Mouse (Mus musculus) limb, embryonic 15.5 days (tissue): ENCODE measurements around the gene Gcnt1. TPM values are rescaled to one million over a fixed set of nuclear protein-coding genes. Genes with fewer than 3 reads are reported as not detected.

Experiments used
- ATAC-seq: fragments of 200-750 bp; cut with Nextera tagmentation; 2 replicates; pipeline ENCODE4 v1.8.0; 2017; ENCODE audit warnings: low read depth, moderate TSS enrichment; ENCODE audit not compliant: insufficient number of reproducible peaks, low FRiP score, low TSS enrichment
- H3K27ac ChIP-seq: fragments of 300-500 bp; sonication (generic); 2 replicates; pipeline ENCODE4 v1.5.1; 2015; ENCODE audit warnings: moderate library complexity, mild to moderate bottlenecking, inconsistent platforms
- H3K27me3 ChIP-seq: fragments of 300-500 bp; sonication (generic); 2 replicates; pipeline ENCODE4 v1.6.1; 2015; ENCODE audit warnings: inconsistent platforms
- H3K36me3 ChIP-seq: fragments of 300-500 bp; sonication (generic); 2 replicates; pipeline ENCODE4 v1.6.1; 2015; ENCODE audit warnings: inconsistent platforms
- H3K4me1 ChIP-seq: fragments of 300-500 bp; sonication (generic); 2 replicates; pipeline ENCODE4 v1.6.1; 2015; ENCODE audit warnings: inconsistent platforms
- H3K4me2 ChIP-seq: fragments of 300-500 bp; sonication (generic); 2 replicates; pipeline ENCODE4 v1.6.1; 2015; ENCODE audit warnings: mild to moderate bottlenecking, inconsistent platforms
- H3K4me3 ChIP-seq: fragments of 300-500 bp; sonication (generic); 2 replicates; pipeline ENCODE4 v1.5.1; 2015; ENCODE audit warnings: mild to moderate bottlenecking, inconsistent platforms
- H3K9ac ChIP-seq: fragments of 300-500 bp; sonication (generic); 2 replicates; pipeline ENCODE4 v1.6.1; 2015; ENCODE audit warnings: inconsistent platforms
- H3K9me3 ChIP-seq: fragments of 300-500 bp; sonication (generic); 2 replicates; pipeline ENCODE4 v1.6.1; 2016; ENCODE audit warnings: inconsistent platforms
- WGBS: fragments of 180-500 bp; shearing (Covaris S2); methylation state at CpG from one replicate; pipeline ENCODE4 v1.1.7; 2015; 5-methylcytosine and 5-hydroxymethylcytosine counted together
- polyA plus RNA-seq: library from polyadenylated mRNA; unstranded; fragments of >200 nt; fragmentation: Nextera tagmentation; extraction: Ambion mirVana; gene quantifications from 2 replicates; pipeline ENCODE4 v1.2.1, GENCODE M21; 2015

Gcnt1 gene
- polyA plus RNA-seq, 1 experiment from 2014 or later = 4.8 TPM

DNA sequence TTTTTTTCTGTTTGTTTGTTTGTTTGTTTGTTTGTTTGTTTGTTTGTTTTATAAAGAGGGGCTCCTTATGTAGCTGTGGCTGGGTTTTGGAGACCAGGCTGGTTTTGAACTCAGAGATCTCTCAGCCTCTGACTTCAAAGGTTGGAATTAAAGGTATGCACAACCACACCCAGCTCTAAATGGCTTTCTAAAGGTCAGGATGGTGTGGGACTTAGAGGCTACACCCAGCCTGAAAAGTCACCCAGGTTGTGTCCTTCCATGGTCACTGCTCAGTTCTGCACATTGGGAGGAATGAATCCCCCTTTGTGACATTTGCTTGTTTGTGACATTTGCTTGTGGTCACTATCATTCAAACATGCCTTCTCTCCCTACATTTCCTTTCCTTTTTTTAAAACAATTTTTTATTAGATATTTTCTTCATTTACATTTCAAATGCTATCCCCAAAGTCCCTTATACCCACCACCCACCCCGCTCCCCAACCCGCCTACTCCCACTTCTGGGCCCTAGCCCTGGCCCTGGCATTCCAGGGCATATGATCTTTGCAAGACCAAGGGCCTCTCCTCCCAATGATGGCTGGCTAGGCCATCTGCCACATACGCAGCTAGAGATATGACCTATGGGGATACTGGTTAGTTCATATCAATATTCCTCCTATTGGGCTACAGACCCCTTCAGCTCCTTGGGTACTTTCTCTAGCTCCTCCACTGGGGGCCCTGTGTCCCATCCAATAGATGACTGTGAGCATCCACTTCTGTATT is 25.7 kb downstream of the Gcnt1 start:
- 94% methylated on average over 3 of the region's 3 CpGs for WGBS
- no peak overlapping the region for H3K4me2 ChIP-seq
- no peaks in the 10 kb centered on the region for H3K36me3 ChIP-seq
- no peak overlapping the region for H3K9ac ChIP-seq
- H3K4me1 ChIP-seq = no peaks in the 10 kb centered on the region
- no peaks in the 10 kb centered on the region for H3K27me3 ChIP-seq
- H3K9me3 ChIP-seq = no peaks in the 10 kb centered on the region
- no peak overlapping the region for H3K27ac ChIP-seq
- no peak for ATAC-seq
- no peak overlapping the region for H3K4me3 ChIP-seq

DNA sequence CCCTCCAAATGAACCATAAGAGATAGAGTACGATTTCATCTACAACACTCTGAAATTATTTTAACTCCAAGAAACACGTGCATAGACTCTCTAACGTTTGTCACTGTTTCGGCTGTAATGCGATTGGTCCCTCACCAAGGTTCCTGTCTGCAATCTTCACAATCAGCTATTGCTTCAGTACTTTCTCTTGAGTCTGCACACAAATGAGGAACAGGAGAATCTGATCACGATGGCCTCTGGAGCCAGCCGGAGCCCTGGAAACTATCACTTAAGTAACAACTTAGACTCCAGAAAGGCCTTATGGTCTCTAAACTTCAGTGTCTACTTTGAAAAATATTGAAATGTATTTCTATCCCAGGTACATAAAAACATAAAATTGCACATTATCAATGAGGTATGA is 27.8 kb downstream of the Gcnt1 start:
- Histone ChIP-seq H3K9ac (no peak overlapping the region), H3K9me3 (no peaks in the 10 kb centered on the region), H3K4me1 (no peaks in the 10 kb centered on the region), H3K4me2 (no peak overlapping the region), H3K27me3 (no peaks in the 10 kb centered on the region), H3K27ac (no peak overlapping the region), H3K36me3 (no peaks in the 10 kb centered on the region), H3K4me3 (no peak overlapping the region)
- ATAC-seq = no peak
- 85% methylated on average over 7 of the region's 7 CpGs for WGBS

DNA sequence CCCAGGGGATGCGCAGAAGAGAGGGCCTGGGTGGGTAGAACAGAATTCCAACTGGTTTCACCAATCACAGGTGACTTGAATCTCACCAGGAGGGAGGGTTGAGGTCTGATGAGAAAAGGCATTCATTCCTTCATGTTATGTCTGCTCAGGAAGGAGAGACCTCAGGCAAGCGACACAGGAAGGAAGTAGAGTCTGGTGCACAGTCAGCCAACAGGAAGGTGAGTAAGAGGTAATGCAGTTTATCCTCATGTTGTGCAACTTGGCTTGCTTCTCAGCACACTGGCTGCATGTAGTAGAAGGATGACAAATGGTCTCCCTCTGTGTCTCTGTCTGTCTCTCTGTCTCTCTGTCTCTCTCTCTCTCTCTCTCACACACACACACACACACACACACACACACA is 33.1 kb downstream of the Gcnt1 start:
- Histone ChIP-seq H3K4me2 (no peak overlapping the region), H3K27me3 (no peaks in the 10 kb centered on the region), H3K9me3 (no peaks in the 10 kb centered on the region), H3K4me1 (no peaks in the 10 kb centered on the region; the same call in 1 of the 2 replicates), H3K27ac (no peak overlapping the region), H3K36me3 (no peaks in the 10 kb centered on the region), H3K9ac (no peak overlapping the region), H3K4me3 (no peak overlapping the region)
- no peak for ATAC-seq
- 81% methylated on average over 2 of the region's 2 CpGs for WGBS

DNA sequence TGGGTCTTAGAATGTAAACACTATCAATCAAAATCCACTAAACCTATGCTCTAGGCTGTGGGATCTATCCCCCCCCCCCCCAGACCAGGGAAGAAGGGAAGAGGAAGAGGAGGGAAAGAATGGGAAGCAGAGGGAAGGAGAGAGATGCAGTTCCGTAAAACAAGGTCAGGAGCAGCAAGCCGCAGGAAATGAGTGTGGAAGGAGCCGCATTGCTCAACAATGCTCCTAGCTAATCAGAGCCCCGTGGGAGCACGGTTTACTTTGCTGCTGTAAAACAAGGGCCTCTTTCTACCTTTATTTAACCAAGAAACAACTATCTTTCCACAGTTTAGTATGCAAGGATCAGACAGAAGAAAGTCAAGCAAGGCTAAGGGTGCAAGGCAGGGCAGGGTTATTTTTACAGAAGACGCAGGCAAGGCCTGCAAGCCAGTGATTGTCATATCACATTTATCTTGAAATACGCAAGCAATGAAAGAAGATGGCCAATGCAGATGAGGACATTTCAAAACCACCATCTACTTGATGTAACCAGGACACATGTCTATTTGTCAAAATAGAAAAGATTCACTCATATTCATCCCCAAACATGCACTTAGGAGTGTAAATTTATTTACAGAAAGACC is 35.5 kb downstream of the Gcnt1 start:
- ATAC-seq = no peak
- H3K4me3 ChIP-seq = no peak overlapping the region
- WGBS = 51% methylated on average over 7 of the region's 7 CpGs

DNA sequence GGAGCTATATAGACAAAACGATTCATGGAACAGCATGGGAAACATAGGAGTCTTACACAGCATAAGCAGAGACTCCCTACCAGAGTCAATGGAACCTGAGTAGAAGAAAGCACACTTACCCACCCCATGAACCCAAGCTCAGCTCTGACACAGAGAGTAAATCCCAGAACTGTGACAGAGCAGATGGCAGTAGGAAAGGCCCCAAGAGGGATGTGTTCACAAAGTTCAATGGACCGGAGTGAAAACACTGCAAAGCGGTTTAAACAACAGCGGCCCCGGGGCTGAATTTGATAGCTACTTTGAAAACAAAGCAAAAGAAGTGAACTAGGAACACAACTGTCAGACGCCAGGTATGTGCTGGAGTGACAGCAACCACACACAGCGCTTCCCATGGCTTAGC is 36.0 kb downstream of the Gcnt1 start:
- Histone ChIP-seq H3K9me3 (no peaks in the 10 kb centered on the region), H3K4me1 (no peaks in the 10 kb centered on the region; the same call in 1 of the 2 replicates), H3K4me3 (no peak overlapping the region), H3K4me2 (no peak overlapping the region), H3K27me3 (no peaks in the 10 kb centered on the region), H3K36me3 (no peaks in the 10 kb centered on the region), H3K27ac (no peak overlapping the region), H3K9ac (no peak overlapping the region)
- no peak for ATAC-seq
- 68% methylated on average over 7 of the region's 7 CpGs for WGBS

More for the DNA sequence above, 35.5 kb downstream of the Gcnt1 start:
- no peak overlapping the region for H3K4me2 ChIP-seq
- H3K36me3 ChIP-seq = no peaks in the 10 kb centered on the region
- H3K9ac ChIP-seq = no peak overlapping the region
- no peaks in the 10 kb centered on the region for H3K9me3 ChIP-seq
- H3K27ac ChIP-seq = no peak overlapping the region
- no peaks in the 10 kb centered on the region for H3K27me3 ChIP-seq
- H3K4me1 ChIP-seq = no peaks in the 10 kb centered on the region; the same call in 1 of the 2 replicates

DNA sequence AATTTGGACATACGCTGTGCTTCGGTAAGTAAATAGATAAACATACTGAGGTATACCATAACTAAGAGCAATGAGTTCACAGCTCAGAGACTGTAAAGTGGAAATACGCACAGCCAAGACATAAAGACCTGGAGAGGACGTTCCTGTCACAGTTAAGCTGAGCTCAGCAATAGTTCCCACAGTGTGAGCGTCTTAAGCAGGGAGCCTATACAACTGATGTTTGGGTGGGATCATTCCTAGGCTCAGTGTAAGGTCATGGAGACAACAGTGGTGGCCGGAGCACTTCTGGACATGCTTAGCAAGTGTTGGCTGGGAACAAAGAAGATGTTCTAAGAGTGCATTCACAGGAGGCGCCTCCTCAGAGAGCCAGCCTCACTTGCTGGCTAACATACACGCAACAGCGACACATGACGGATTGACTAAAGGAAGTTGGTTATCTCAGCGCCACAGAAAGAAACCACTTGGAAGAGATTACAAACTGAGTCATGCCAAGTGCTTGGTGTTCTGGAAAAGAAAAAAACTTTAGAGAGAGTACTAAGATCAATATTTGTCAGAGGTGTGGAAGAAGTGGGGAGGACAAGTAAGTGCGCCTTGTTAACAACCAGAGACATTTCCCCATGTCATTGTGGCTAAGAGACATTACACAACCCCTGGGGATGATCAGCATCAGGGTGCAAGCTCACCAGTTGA is 37.9 kb downstream of the Gcnt1 start:
- Histone ChIP-seq H3K27me3 (no peaks in the 10 kb centered on the region), H3K27ac (no peak overlapping the region), H3K9me3 (no peaks in the 10 kb centered on the region), H3K4me2 (no peak overlapping the region), H3K4me1 (no peaks in the 10 kb centered on the region; the same call in 1 of the 2 replicates), H3K9ac (no peak overlapping the region), H3K4me3 (no peak overlapping the region), H3K36me3 (no peaks in the 10 kb centered on the region)
- 92% methylated on average over 12 of the region's 12 CpGs for WGBS
- no peak for ATAC-seq

DNA sequence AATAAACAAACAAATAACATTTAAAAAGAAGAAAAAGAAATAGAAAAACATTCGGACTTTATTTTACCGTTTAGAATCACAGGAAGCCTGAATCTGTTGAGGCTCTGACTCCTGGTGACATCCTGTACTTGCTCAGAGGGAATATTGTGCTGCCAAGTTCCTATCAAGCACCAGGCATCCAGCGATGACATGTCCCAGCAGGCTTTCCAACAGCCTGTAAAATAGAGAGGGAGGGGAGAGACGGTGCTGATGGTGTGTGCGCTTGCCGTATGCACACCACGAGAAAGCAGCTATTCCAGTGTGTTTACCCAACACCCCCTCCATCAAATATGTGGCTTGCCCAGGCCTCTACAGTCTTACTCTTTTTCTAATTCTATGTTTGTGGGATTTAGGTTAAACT is 39.6 kb downstream of the Gcnt1 start:
- peaks cover 4% of the 10 kb centered on the region; the same call in 1 of the 2 replicates for H3K36me3 ChIP-seq
- H3K4me3 ChIP-seq = no peak overlapping the region
- H3K9ac ChIP-seq = no peak overlapping the region
- no peak for ATAC-seq
- 58% methylated on average over 7 of the region's 7 CpGs for WGBS
- no peaks in the 10 kb centered on the region for H3K9me3 ChIP-seq
- H3K27ac ChIP-seq = no peak overlapping the region
- H3K4me1 ChIP-seq = no peaks in the 10 kb centered on the region; the same call in 1 of the 2 replicates
- no peak overlapping the region for H3K4me2 ChIP-seq
- H3K27me3 ChIP-seq = no peaks in the 10 kb centered on the region

DNA sequence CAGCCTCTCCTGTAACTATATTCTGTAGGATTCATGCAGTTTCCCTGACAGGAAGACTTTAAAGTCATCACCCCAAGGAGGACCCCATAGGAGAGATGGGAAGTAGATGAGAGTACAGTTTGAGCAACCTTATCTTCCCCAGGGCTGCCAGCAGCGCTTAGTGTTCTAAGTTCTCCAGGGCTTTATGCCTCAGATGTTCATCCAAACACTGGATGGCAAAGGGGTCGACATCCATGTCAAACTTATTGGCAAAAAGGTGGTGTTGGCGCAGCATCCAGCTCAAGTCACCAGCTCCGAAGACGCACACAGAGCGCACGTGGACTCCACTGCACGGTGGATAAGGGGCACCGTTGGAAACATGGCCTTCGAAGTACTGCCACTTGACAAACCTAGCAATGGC is 43.7 kb downstream of the Gcnt1 start:
- 96% methylated on average over 10 of the region's 10 CpGs for WGBS
- H3K4me1 ChIP-seq = peaks cover 3% of the 10 kb centered on the region

DNA sequence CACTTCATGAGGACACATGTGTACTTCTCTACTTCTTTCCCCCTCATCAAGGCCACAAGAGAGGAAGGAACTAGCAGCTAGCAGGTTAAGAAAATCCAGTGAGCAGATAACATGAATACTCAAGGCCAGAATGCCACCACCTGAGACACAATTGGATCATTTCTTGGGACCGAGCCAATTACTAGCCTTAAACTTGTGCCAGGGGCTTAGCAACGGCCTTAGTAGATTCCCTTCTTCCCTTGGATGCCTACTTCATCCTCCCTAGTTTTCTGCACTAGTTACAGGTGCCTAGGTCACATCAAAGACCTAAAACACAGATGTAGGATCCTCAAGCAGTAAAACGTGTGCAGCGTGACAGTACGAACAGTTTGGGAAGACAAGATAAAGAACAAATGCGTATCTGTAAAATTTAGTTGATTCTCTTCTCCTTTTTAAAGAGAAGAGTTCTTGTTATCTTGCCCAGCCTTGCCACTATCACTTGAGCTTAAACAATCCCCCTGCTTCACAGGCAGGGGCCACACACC is 44.7 kb downstream of the Gcnt1 start:
- H3K36me3 ChIP-seq = peaks cover 4% of the 10 kb centered on the region; the same call in 1 of the 2 replicates
- ATAC-seq = no peak
- H3K4me1 ChIP-seq = peaks cover 9% of the 10 kb centered on the region
- no peak overlapping the region for H3K4me2 ChIP-seq
- H3K9me3 ChIP-seq = no peaks in the 10 kb centered on the region
- WGBS = 84% methylated on average over 6 of the region's 6 CpGs
- no peak overlapping the region for H3K9ac ChIP-seq
- no peaks in the 10 kb centered on the region for H3K27me3 ChIP-seq
- H3K27ac ChIP-seq = no peak overlapping the region
- H3K4me3 ChIP-seq = no peak overlapping the region

More for the DNA sequence above, 43.7 kb downstream of the Gcnt1 start:
- Histone ChIP-seq H3K27me3 (no peaks in the 10 kb centered on the region), H3K36me3 (peaks cover 4% of the 10 kb centered on the region; the same call in 1 of the 2 replicates), H3K9ac (no peak overlapping the region), H3K9me3 (no peaks in the 10 kb centered on the region), H3K4me2 (no peak overlapping the region), H3K27ac (no peak overlapping the region), H3K4me3 (no peak overlapping the region)
- no peak for ATAC-seq

DNA sequence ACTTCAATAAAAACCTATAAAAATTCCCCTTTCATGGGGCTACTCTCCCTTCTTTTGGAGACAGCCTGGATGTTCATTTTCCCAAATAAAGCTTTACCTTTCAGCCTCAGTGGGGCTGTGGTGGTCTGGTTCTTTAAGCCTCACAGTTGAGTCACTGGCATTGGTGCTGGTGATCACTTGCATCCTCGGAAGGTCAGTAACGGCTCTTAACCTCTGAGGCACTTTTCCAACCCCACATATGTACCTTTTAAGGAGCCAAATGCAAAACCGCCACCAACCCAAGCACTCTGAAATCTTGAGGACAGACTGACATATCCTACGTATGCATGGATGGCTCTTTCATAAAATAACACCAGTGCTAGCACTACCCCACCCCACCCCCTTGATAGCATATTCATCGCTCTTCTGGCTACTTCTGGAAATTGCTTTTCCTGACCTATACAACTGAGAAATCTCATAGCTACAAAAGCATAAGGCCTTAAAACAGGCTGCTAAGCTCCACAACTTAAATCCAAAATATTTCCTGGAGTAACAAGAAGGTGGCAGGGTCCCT is 48.9 kb downstream of the Gcnt1 start:
- Histone ChIP-seq H3K4me1 (peaks cover 9% of the 10 kb centered on the region), H3K36me3 (no peaks in the 10 kb centered on the region; the same call in 1 of the 2 replicates), H3K4me3 (no peak overlapping the region), H3K4me2 (no peak overlapping the region), H3K9me3 (no peaks in the 10 kb centered on the region), H3K27me3 (no peaks in the 10 kb centered on the region), H3K27ac (no peak overlapping the region), H3K9ac (no peak overlapping the region)
- ATAC-seq = no peak
- WGBS = 47% methylated on average over 5 of the region's 5 CpGs

DNA sequence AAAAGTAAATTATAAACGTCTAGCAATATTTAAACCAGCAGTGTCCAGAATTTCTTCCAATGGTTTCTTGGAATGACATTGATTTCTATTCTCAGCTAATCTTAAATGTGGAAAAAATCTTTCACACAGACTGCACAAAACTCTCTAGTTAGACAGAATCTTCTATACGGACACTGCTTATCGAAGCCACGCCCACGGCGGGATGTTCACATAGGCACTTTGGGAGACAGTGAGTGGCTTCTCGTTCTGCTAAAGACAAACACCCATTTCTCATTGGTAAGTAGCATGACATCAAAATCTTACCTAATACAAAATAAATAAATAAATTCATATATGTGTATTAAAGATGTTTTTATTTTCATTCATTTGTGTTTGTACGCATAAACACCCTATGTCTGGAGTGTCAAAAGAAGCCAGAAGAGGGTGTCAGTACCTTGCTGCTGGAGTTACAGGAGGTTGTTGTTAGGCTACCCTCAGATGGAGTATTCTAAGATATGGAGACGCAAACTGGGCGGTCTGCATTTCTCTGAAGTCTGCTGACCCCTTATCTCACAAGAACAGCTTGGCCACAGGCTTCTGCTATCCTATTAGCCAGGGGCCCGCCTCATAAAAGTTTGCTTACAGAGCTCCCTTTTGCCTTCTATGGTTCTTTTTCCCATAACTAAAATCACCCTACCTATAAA is 49.5 kb downstream of the Gcnt1 start:
- Histone ChIP-seq H3K36me3 (no peaks in the 10 kb centered on the region), H3K27me3 (no peaks in the 10 kb centered on the region), H3K4me2 (no peak overlapping the region), H3K9me3 (no peaks in the 10 kb centered on the region), H3K4me1 (peaks cover 9% of the 10 kb centered on the region), H3K4me3 (no peak overlapping the region), H3K9ac (no peak overlapping the region), H3K27ac (no peak overlapping the region)
- 72% methylated on average over 11 of the region's 11 CpGs for WGBS
- no peak for ATAC-seq
